Mouse (Mus musculus) right cerebral cortex, postnatal 4 days (tissue): ENCODE data around the gene Ostf1.

Experiments
- DNase-seq: peaks from one replicate; pipeline ENCODE4 v3.0.0-alpha.2; 2022

The Ostf1 gene

DNA sequence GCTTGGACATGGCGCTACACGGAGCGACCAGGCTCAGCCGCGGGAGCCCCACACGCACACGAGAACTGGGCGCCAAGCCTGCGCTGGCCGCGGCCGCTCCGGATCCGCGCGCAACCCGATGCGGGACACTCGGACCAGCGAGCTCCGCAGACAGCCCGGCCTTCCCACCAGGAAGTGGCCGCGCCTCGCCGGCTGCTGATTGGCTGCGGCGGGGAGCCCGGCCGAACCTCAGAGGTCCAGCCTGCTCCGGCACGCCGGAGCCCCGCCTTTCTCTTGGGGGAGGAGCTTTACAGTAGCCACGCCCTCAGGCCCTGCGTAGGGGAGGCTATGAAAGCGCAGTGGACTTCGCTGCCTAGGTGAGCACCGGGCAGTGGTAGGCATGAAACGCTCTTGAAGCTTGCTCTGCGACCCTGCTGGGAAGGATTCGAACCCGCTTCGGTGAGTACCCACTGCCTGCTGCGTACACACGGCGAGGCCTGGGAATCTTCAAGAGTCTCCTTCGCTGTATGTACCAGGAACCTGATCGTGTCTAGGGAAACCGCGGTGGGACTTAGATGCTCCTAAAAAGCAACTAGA, at the start of gene Ostf1, which contains the start of gene Nmrk1:
Gene Ostf1 (minus strand): TSS at position 180 of the 576 bp plus-strand sequence.
Gene Nmrk1 (plus strand): TSS at position 307 of the 576 bp plus-strand sequence.
- peak; percentile 87 for DNase-seq

DNA sequence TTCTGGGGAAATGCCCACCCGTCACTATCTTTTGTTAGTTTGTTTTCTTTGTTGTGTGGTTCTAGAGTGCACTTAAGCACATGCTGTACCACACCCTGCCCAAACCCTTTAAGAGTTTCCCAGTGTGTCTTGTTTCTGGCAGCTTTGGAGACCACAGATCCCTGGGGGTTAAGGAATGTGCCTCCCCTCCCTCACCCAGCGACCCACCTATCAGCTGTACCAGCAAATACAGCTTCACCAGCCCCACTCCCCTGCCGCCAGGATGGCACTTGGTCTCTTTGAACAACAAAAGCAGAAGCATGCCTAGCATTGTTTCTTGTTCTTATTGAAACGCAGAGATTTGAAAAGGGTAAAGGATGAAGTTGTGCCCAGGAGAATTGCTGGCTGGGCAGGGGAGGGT, 41.5 kb upstream of the Ostf1 start:
- DNase-seq: no peak

GRCm38 (mm10) chr19:18672498-18672897, 40.9 kb upstream of the Ostf1 start:
- DNase-seq: no peak

- DNase-seq: peak; percentile 48
Observed at GRCm38 (mm10) chr19:18671056-18671741, 39.6 kb upstream of the Ostf1 start.

DNA sequence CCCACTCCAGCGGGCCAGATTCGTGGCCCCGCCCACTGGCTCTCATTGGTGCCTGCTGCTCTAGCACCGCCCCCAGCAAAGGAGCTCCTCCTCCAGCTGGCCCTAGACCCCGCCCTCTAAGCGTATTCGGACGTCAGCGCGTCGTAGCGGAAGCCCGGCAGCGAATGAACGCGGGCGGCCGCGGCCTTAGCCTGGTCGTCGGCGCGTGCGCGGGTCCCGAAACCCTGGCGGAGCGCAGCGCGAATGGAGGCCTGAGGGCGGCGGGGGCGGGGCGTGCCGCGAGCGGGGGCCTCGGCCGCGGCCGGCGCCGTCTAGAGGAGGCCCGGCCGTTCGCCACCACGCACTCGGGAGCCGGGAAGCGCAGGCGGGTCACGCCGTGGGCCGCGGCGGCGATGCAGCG, 39.0 kb upstream of the Ostf1 start, which contains the start of gene Carnmt1:
Gene Carnmt1 (plus strand): TSS at position 157 of the 400 bp plus-strand sequence.
- DNase-seq: peak; percentile 95

GRCm38 (mm10) chr19:18669551-18669950, 37.9 kb upstream of the Ostf1 start:
- no peak for DNase-seq

- DNase-seq: no peak
Observed at GRCm38 (mm10) chr19:18666966-18667365, 35.3 kb upstream of the Ostf1 start.

DNA sequence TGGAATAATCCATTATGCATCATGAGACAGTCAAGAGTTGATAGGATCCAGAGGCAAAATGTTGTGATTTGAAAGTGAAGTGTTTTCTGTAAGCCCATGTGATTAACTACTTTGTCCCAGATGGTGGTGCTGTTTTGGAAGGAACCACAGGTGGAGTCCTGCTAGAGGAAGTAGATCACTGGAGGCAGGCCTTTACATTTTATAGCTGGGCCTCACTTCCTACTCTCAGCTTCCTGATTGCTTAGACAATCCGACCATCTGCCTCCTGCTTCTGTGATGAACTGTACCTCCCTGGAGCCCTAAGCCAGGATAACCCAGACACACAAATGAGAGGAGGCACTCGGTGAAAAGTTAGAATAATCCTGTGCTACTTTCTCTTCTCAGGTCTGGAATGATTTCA, 32.3 kb upstream of the Ostf1 start:
- DNase-seq: no peak

DNA sequence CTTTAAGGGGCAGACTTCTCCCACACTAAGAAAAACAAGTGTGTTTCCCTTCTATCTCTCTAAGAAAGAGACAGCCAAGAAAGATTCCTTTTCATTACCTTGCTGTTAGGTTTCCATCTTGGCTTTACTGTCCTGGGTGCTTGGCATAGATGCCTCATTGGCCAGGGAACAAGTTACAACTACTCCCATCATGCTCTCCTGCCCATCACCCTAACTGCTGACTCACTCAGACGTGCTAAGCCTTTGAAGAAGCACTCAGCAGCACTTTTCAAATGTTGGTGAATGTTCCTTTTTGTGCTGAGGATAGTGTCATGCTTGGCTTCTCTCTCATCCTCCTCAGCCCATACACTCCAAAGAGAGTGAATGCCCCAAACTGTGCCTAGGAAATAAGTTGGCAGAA, 30.1 kb upstream of the Ostf1 start:
- DNase-seq: no peak

DNA sequence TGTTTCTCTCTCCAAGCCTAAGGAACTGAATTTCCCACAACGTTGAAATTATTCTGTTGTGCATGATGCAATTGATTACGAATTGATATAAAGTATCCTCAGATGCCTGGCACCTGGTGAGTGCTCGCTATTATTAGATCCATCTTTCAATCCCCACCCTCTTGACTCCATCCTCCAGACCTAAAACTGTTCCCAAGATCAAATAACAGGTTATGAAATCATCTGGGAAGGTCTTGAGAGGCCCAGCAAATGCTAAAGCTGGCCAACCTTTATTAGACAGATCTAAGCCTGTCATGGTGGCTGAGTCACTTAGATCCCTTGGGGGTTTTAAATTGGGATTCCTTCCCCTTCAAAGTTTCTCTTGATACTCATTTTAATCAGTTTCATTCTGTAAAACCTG, 28.8 kb upstream of the Ostf1 start:
- DNase-seq: no peak

DNA sequence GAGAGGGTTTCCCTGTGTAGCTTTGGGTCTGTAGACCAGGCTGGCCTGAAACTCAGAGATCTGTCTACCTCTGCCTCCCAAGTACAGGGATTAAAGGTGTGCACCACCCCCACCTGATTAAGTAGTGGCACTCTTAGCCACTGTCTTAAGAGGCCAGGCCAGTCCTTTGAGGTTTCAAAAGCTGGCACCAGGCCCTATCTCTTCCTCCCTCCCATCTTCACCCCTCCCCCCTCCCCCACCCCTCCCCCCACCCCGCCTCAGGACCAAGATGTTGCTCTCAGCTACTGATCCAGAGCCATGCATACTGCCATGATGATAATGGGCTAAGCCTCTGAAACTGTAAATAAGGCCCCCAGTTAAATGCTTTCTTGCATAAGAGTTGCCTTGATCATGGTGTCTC, 27.7 kb upstream of the Ostf1 start:
- DNase-seq: no peak

GRCm38 (mm10) chr19:18658473-18658872, 26.9 kb upstream of the Ostf1 start:
- DNase-seq: no peak

DNA sequence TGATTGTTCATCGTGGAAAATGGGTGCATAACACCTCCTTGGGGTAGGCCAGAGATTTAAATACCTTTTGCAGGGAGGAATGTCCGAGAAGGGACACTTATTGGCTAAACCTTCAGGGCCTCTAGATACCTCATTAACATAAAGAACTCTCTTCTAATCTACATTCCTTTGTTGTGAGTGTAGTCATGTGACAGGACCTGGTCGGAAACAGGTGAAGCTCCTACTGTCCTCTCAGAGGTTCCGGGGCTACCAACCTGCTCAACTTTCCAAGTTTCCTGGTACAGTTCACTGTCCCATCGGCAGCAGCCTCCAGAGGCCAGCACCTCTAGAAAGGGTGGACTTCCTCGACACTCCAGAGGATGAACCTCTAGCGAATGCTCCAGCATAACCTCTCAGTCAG, 24.4 kb upstream of the Ostf1 start:
- no peak for DNase-seq

DNA sequence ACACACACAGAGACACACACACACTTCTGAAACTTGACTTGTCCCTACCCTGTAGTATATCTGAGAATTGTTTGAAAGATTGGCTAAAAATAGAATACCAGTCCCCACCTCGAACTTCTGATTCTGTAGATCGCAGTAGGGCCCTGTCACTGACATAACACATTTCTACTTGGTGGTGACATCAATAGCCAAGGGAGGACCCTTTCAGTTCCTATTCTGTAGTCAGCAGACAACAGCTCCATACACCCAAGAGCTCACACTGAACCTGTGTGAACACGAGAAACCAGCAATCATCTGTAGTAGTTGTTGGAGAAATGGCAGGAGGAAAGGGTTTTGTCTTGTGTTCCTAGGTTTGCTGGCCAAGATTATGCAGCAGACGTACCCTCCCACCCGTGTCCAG, 23.4 kb upstream of the Ostf1 start:
- no peak for DNase-seq

DNA sequence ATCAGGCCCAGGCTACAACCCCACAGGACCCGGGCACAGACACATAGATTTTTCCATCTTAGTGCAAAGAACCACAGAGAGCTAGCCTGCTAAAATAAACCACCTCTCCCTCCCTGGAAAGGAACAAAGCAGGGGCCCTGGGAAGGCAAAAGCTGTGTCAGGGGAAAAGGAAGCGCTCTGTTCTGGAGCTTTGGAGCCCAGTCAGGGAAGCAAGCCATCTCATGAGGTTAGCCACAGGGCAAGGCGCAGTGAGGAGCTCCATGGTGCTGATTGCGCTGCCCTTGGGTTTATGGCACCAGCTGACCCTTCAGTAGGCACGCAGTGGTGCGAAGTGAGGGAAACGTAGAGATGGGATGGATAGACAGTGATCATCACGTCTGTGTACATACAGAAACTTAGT, 22.7 kb upstream of the Ostf1 start:
- DNase-seq: no peak

DNA sequence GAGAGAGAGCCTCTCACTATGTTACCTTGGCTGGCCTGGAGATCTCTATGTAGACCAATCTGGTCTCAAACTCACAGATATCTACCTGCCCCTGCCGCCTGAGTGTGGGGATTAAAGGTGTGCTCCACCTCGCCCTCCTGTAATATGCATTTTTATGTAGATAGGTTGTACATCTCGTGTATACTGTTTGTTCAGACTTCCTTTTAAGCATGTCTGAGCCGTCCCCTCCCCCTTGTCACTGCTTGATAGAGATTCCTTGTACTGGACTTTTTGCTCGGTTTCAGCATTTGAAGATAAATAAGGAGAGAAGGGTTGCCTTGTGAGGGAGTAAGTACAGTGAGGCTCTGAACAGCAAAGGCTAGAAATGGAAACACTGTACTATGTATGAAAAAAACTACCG, 21.4 kb upstream of the Ostf1 start:
- no peak for DNase-seq

GRCm38 (mm10) chr19:18652592-18652991, 21.0 kb upstream of the Ostf1 start:
- no peak for DNase-seq

DNA sequence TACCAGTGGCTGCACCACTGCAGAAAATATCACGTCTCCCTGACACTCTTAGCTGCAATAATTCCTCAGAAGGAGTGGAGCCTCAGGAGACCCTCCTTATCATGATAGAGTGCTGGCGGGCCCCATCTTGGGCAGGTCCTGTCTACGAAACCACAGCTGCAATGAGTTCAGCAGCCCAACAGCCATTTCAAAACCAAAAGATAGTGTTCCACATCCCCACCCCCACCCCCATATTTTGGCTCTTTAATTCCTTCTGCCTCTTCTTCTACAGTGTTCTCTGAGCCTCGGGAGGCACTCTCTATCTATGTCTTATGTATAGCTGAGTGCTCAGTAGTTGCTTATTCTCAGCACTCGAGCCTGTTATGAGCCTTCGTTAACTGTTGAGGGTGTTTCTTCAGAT, 18.9 kb upstream of the Ostf1 start:
- DNase-seq: no peak

DNA sequence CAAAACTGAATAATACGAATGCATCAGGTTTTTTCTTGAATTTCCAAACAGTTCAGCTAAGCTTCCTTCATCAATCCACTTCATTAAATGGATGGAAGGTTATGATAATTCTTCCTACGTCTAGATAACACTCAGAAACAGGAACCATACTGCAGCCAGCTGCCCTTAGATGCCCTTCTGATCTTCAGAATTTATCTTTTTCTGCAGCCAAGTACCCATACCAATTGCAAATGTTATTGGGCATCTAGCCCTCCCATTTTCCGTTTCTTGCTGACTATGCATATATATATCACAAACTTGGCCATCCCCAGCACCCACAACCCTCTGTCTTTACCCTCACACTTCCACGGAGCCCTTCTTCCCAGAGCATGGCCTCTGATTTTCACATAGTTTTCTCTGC, 18.3 kb upstream of the Ostf1 start:
- DNase-seq: no peak

GRCm38 (mm10) chr19:18648558-18648945, 16.9 kb upstream of the Ostf1 start:
- no peak for DNase-seq

DNA sequence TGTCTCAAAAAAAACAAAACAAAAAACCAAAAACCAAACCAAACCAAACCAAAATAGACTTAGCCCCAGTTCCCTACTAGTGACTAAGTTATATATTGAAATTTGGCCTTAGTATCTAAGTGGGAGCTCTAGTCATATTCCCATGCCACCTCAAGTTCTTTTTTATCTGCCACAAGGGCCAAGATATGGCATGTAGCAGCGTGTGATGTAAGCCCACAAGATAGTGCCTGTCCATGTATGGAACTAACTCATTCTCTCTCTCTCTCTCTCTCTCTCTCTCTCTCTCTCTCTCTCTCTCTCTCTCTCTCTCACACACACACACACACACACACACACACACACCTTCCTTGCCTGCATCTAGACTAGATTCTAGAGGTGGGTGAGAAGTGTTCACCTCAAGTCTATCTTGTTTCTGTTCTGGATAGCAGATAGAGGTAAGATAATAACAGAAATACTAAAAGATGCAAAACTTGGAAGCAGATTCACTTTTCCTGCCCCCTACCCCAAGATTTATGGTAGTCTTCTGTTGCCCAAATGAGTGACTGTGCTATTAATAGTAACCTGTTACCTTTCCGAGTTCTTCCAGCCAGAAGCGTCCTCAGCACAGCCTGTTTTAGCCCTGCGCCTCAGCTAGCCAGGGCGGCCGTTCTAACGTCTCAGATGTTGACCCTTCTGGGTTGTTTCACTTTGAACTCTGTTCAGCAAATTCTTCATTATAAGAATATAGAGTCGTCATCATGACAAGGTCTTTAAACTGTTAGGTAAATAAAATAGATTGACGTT, 16.3 kb upstream of the Ostf1 start:
- DNase-seq: no peak

DNA sequence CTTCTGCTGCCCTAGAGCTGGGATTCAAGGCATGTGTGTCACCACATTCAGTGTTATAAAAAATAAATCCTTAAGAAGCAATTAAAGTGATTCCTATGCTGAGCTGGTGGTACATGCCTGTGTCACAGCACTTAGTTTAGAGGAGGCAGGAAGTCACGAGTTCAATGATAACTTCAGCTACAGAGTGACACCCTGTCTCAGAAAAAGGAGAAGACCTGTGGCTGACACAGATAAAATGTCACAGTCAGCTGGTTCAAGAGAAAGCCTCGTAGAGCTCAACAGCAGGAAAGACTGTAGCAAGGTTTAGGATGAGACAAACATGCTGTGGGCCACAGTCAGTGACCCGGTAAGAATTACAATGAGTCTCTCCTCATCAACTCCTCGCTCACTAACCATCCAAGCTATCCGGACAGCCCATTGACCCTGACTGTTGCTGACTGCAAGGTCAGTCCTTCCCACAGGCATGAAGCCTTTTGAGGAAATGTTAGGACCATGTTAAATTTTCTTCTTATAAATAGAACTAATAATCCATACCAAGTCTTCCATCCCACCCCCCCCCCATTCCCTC, 15.3 kb upstream of the Ostf1 start:
- DNase-seq: no peak

- DNase-seq: no peak
Observed at GRCm38 (mm10) chr19:18646397-18646796, 14.8 kb upstream of the Ostf1 start.

- DNase-seq: no peak
Observed at GRCm38 (mm10) chr19:18644084-18644483, 12.5 kb upstream of the Ostf1 start.
